Mouse (Mus musculus) midbrain, embryonic 14.5 days (tissue): Measurements from ENCODE around the gene Armc2. TPM values are rescaled to one million over a fixed set of nuclear protein-coding genes. Genes with fewer than 3 reads are reported as not detected.

Experiments
- ATAC-seq: fragments of 200-750 bp; cut with Nextera tagmentation; 2 replicates; pipeline ENCODE4 v1.8.0; 2017; ENCODE audit warnings: moderate number of reproducible peaks, moderate library complexity; ENCODE audit not compliant: low FRiP score, low TSS enrichment
- DNase-seq: peaks from one replicate; pipeline ENCODE4 v3.0.0-alpha.2; 2015
- H3K27ac ChIP-seq: fragments of 300-500 bp; sonication (generic); replicated peaks from 2 replicates; pipeline ENCODE4 v1.5.1; 2014; ENCODE audit warnings: mild to moderate bottlenecking, low read depth, low read length, moderate library complexity
- H3K27me3 ChIP-seq: fragments of 300-500 bp; sonication (generic); 2 replicates; pipeline ENCODE4 v1.6.1; 2014; ENCODE audit warnings: low read length, control low read depth, mixed read lengths; ENCODE audit not compliant: control insufficient read depth, insufficient read depth
- H3K36me3 ChIP-seq: fragments of 300-500 bp; sonication (generic); 2 replicates; pipeline ENCODE4 v1.6.1; 2014; ENCODE audit warnings: low read length, control low read depth; ENCODE audit not compliant: control insufficient read depth, insufficient read depth
- H3K4me1 ChIP-seq: fragments of 300-500 bp; sonication (generic); 2 replicates; pipeline ENCODE4 v1.6.1; 2014; ENCODE audit warnings: mild to moderate bottlenecking, antibody characterized with exemption, low read length, control low read depth; ENCODE audit not compliant: control insufficient read depth, insufficient read depth
- H3K4me2 ChIP-seq: fragments of 300-500 bp; sonication (generic); 2 replicates; pipeline ENCODE4 v1.6.1; 2014; ENCODE audit warnings: mild to moderate bottlenecking, low read length, moderate library complexity
- H3K4me3 ChIP-seq: fragments of 300-500 bp; sonication (generic); replicated peaks from 2 replicates; pipeline ENCODE4 v1.5.1; 2014; ENCODE audit warnings: low read depth, low read length
- H3K9ac ChIP-seq: fragments of 300-500 bp; sonication (generic); replicated peaks from 2 replicates; pipeline ENCODE4 v1.6.1; 2014; ENCODE audit warnings: mild to moderate bottlenecking, low read length, moderate library complexity
- H3K9me3 ChIP-seq: fragments of 300-500 bp; sonication (generic); 2 replicates; pipeline ENCODE4 v1.6.1; 2016; ENCODE audit warnings: low read length, control low read depth, mixed read lengths; ENCODE audit not compliant: control insufficient read depth
- WGBS: fragments of 180-500 bp; shearing (Covaris S2); extraction: QIAGEN DNeasy Blood & Tissue Kit; methylation state at CpG from one replicate; pipeline ENCODE4 v1.1.7; 2014; 5-methylcytosine and 5-hydroxymethylcytosine counted together
- polyA plus RNA-seq: library from polyadenylated mRNA; unstranded; fragments of >200 nt; fragmentation: Nextera tagmentation; extraction: Ambion mirVana; gene quantifications from 2 replicates; pipeline ENCODE4 v1.2.1, GENCODE M21; 2014

The Armc2 gene
- polyA plus RNA-seq, 1 experiment from 2014 or later, result 11.2 TPM

DNA sequence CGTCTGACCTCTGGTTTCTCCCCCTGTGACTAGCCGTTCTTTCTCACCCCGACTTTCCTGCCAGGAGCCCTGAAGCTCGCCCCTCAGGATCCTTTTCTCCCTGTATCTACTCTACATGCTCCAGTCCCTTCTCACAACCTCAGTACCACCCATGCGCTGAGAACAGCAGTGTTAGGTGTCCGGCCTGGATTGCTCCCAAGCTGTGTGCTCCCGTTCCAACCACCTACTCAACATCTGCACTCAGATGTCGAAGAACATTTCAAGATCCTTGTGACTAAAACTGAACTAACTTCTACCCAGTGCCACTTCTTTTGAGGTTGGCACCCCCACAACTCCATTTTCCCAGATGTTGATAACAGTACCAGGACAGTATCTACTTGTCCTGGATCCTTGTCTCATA is 30.4 kb upstream of the Armc2 start:
- no peak overlapping the region for H3K27ac ChIP-seq
- no peak for ATAC-seq
- no peak overlapping the region for H3K4me2 ChIP-seq
- H3K9me3 ChIP-seq, result no peaks in the 10 kb centered on the region
- WGBS, result 90% methylated on average over 8 of the region's 8 CpGs
- H3K9ac ChIP-seq, result no peak overlapping the region
- no peaks in the 10 kb centered on the region for H3K27me3 ChIP-seq
- H3K36me3 ChIP-seq, result no peaks in the 10 kb centered on the region
- no peaks in the 10 kb centered on the region for H3K4me1 ChIP-seq
- no peak overlapping the region for H3K4me3 ChIP-seq
- DNase-seq, result no peak

GRCm38 (mm10) chr10:42044574-42044973 is 26.3 kb upstream of the Armc2 start:
- Histone ChIP-seq H3K27me3 (no peaks in the 10 kb centered on the region), H3K4me1 (no peaks in the 10 kb centered on the region), H3K4me3 (no peak overlapping the region), H3K9ac (no peak overlapping the region), H3K4me2 (no peak overlapping the region), H3K36me3 (no peaks in the 10 kb centered on the region), H3K27ac (no peak overlapping the region), H3K9me3 (no peaks in the 10 kb centered on the region)
- no peak for DNase-seq
- no peak for ATAC-seq
- WGBS, result 78% methylated on average over 10 of the region's 10 CpGs

DNA sequence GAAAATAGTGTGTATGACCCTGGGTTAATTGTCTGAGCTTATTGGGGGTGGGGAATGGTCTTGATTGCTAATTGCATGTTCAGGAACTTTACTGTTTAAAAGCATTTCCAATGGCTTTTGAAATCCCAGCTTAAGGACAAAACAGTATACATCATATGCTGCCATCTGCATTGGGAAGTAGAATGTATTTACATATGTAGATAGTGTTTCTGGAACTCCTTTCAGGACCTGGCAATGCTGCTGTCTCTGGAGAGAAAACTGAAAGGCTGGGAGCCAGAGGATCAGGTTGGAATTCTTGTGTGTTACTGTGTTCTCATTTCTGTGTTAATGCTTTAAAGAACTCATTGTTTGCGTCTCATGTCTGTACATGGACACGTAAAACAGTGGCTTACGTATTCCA is 25.1 kb upstream of the Armc2 start:
- Histone ChIP-seq H3K4me3 (no peak overlapping the region), H3K27me3 (no peaks in the 10 kb centered on the region), H3K4me1 (no peaks in the 10 kb centered on the region), H3K9me3 (no peaks in the 10 kb centered on the region), H3K9ac (no peak overlapping the region), H3K4me2 (no peak overlapping the region), H3K36me3 (no peaks in the 10 kb centered on the region), H3K27ac (no peak overlapping the region)
- WGBS, result 93% methylated on average over 3 of the region's 3 CpGs
- no peak for DNase-seq
- no peak for ATAC-seq

DNA sequence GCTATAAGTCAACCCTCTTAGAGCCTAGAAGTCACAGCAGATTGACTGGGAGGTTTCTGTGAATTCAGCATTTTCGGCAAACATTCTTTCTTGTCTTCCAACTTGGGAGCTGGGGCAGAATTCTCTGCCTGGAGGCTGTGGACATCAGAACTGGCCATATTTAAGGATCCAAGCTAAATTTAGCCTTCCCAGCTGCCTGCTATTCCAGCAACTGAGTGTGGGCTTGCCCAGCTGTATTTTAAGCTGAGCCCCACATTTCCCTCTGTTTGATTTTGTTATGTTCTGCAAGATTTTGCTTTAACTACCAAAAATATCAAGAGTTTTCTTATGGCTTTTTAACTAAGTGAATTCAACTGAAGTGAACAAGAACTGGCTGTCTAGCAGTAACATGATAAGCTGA is 24.6 kb upstream of the Armc2 start:
- WGBS, result 78% methylated on average over 1 of the region's 1 CpGs
- no peak overlapping the region for H3K27ac ChIP-seq
- H3K9me3 ChIP-seq, result no peaks in the 10 kb centered on the region
- no peak overlapping the region for H3K4me3 ChIP-seq
- ATAC-seq (no peak), DNase-seq (no peak)
- H3K36me3 ChIP-seq, result no peaks in the 10 kb centered on the region
- no peaks in the 10 kb centered on the region for H3K4me1 ChIP-seq
- no peak overlapping the region for H3K4me2 ChIP-seq
- no peaks in the 10 kb centered on the region for H3K27me3 ChIP-seq
- no peak overlapping the region for H3K9ac ChIP-seq

- Histone ChIP-seq H3K27me3 (no peaks in the 10 kb centered on the region), H3K9me3 (no peaks in the 10 kb centered on the region), H3K27ac (no peak overlapping the region), H3K4me1 (no peaks in the 10 kb centered on the region), H3K9ac (no peak overlapping the region), H3K36me3 (no peaks in the 10 kb centered on the region), H3K4me3 (no peak overlapping the region), H3K4me2 (no peak overlapping the region)
- no peak for DNase-seq
- no peak for ATAC-seq
- WGBS, result 72% methylated on average over 7 of the region's 7 CpGs
These were observed 23.8 kb upstream of the Armc2 start for GRCm38 (mm10) chr10:42042087-42042486.

DNA sequence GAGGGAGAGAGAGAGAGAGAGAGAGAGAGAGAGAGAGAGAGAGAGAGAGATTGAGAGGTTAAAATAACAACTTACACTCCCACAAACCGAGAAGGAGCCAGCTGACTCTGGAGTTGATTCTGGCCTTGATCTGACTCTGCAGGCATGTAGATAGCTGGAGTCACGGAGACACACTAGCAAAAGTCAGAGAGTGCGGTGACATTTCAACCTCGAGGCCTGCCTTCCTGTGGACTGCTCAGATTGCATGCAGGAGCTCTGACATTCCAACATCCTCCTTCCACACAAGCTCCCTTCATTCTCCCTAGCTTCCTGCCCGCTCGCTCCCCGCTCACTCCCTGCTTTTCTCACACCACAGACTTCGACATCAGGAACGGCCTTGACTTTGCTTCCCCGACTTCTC is 20.3 kb upstream of the Armc2 start:
- Histone ChIP-seq H3K9me3 (no peaks in the 10 kb centered on the region), H3K9ac (no peak overlapping the region), H3K27ac (no peak overlapping the region), H3K36me3 (no peaks in the 10 kb centered on the region), H3K4me2 (no peak overlapping the region), H3K4me3 (no peak overlapping the region), H3K4me1 (no peaks in the 10 kb centered on the region), H3K27me3 (no peaks in the 10 kb centered on the region)
- 69% methylated on average over 10 of the region's 10 CpGs for WGBS
- no peak for DNase-seq
- no peak for ATAC-seq

DNA sequence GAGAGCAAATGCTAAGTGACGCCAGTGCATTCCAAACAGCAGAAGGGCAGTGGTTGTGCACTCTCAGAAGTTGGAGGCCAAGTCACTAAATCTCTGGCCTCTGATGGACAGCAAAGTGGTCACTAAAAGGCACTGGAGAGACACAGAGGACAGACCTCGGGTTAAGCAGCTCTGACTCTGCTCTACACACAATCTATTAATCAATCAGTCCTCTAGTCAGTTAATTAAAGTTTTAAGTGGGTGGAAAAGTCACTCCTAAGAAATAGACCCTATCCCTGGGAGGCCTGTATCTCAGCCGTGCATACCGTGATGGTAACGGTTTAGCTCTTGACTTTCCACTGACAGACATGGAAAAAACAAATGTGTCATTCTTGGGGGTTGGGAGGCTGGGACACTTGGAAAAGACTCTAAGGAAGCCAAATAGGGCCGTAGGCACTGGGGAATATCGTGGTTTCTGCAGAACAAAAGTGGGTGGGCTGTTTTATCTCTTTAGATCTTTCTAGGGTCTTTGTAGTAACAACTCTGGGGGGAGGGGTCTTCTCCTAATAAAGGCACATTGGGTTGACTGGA is 19.1 kb upstream of the Armc2 start:
- 53% methylated on average over 7 of the region's 7 CpGs for WGBS
- H3K36me3 ChIP-seq, result no peaks in the 10 kb centered on the region
- DNase-seq (no peak), ATAC-seq (no peak)
- no peaks in the 10 kb centered on the region for H3K27me3 ChIP-seq
- H3K9me3 ChIP-seq, result no peaks in the 10 kb centered on the region
- no peak overlapping the region for H3K27ac ChIP-seq
- no peak overlapping the region for H3K4me2 ChIP-seq
- no peak overlapping the region for H3K9ac ChIP-seq
- no peak overlapping the region for H3K4me3 ChIP-seq
- H3K4me1 ChIP-seq, result no peaks in the 10 kb centered on the region

DNA sequence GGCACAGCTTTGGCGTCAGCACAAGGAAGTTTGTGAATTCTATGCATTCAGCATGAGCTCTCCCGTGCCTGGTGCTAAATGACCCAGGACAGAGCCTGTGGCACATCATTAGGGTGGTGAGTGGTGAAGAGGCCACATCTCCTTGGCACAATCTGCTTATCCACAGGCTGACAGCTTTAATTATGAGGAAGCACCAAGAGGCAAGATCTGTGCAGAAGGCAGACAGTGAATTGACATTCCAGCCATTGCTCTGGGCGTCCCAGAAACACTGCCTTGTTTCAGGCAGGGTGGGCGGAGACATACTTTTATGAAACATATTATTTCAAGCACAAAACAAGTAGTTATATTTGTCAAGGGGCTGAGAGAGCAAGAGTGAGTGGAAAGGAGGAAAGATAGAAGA is 18.6 kb upstream of the Armc2 start:
- no peak for DNase-seq
- Histone ChIP-seq H3K27me3 (no peaks in the 10 kb centered on the region), H3K4me3 (no peak overlapping the region), H3K9ac (no peak overlapping the region), H3K4me2 (no peak overlapping the region), H3K9me3 (no peaks in the 10 kb centered on the region), H3K4me1 (no peaks in the 10 kb centered on the region), H3K36me3 (no peaks in the 10 kb centered on the region), H3K27ac (no peak overlapping the region)
- ATAC-seq, result no peak
- WGBS, result 57% methylated on average over 4 of the region's 4 CpGs

GRCm38 (mm10) chr10:42033571-42033970 is 15.3 kb upstream of the Armc2 start:
- H3K9me3 ChIP-seq, result no peaks in the 10 kb centered on the region
- no peak overlapping the region for H3K9ac ChIP-seq
- 28% methylated on average over 3 of the region's 3 CpGs for WGBS
- H3K27me3 ChIP-seq, result no peaks in the 10 kb centered on the region
- no peak overlapping the region for H3K4me2 ChIP-seq
- DNase-seq, result no peak
- H3K4me1 ChIP-seq, result no peaks in the 10 kb centered on the region
- ATAC-seq, result no peak
- no peak overlapping the region for H3K27ac ChIP-seq
- H3K36me3 ChIP-seq, result no peaks in the 10 kb centered on the region
- no peak overlapping the region for H3K4me3 ChIP-seq
